Mouse (Mus musculus) left cerebral cortex, adult 2 months (tissue): Measurements from ENCODE around the gene Zdhhc14. TPM values are rescaled to one million over a fixed set of nuclear protein-coding genes. Genes with fewer than 3 reads are reported as not detected.

Experiments used
- DNase-seq, 2 experiments: peaks; one replicate each; pipeline ENCODE4 v3.0.0; 2021 to 2022; ENCODE audit warnings: low spot score in 2 of 2, mixed read lengths in 1 of 2; ENCODE audit errors: extremely low spot score in 1 of 2
- H3K27ac ChIP-seq: fragments of 200-600 bp; 2 replicates; pipeline ENCODE4 v1.8.1; 2022
- H3K4me3 ChIP-seq: fragments of 200-600 bp; 2 replicates; pipeline ENCODE4 v1.8.1; 2022
- CTCF ChIP-seq: fragments of 200-600 bp; IDR thresholded peaks from 2 replicates; pipeline ENCODE4 v1.8.1; 2022; ENCODE audit warnings: antibody characterized with exemption, mild to moderate bottlenecking, moderate library complexity
- intact Hi-C: fragments of 180-260 bp; cut with DNase I; formaldehyde crosslinking; loops from one replicate; pipeline ENCODE4 v1.15.1; 2025
- total RNA-seq, 2 experiments: library from RNA; stranded (reverse); gene quantifications; 2 replicates each; pipeline ENCODE4 v1.2.3; 2021

Gene Zdhhc14
- total RNA-seq, 2 experiments from 2014 or later: 44.9 to 46.8 TPM

- peak; percentile 45 to 46 for DNase-seq
- intact Hi-C loops: loop anchor here (5.0 kb wide), 1 partner anchor 291 kb away; the partner anchor contains the start of gene Tmem242
- no peak overlapping the region for H3K27ac ChIP-seq
- H3K4me3 ChIP-seq: no peak overlapping the region
- peak; percentile 66 for TF ChIP-seq CTCF
Observed at GRCm38 (mm10) chr17:5733400-5733799, 241.0 kb downstream of the Zdhhc14 start.

GRCm38 (mm10) chr17:5741061-5741460 is 248.7 kb downstream of the Zdhhc14 start:
- DNase-seq: no peak
- no peak overlapping the region for H3K27ac ChIP-seq
- no peak for TF ChIP-seq CTCF
- no peak overlapping the region for H3K4me3 ChIP-seq
- intact Hi-C loops: no loop called here

- Histone ChIP-seq H3K27ac (no peak overlapping the region), H3K4me3 (no peak overlapping the region)
- no peak for TF ChIP-seq CTCF
- DNase-seq: no peak
- intact Hi-C loops: no loop called here
Observed at GRCm38 (mm10) chr17:5744016-5744415, 251.7 kb downstream of the Zdhhc14 start.

GRCm38 (mm10) chr17:5746378-5746777 is 254.0 kb downstream of the Zdhhc14 start:
- Histone ChIP-seq H3K27ac (no peak overlapping the region), H3K4me3 (no peak overlapping the region)
- intact Hi-C loops: no loop called here
- no peak for TF ChIP-seq CTCF
- DNase-seq: no peak

GRCm38 (mm10) chr17:5747539-5748500 is 255.5 kb downstream of the Zdhhc14 start:
- TF ChIP-seq CTCF: no peak
- H3K4me3 ChIP-seq: no peak overlapping the region
- intact Hi-C loops: loop anchor here (1.0 to 2.0 kb wide), 2 partner anchors 257 to 308 kb away; partner anchors contain the start of gene Tmem242
- peak overlapping the region; percentile 21; the same call in 1 of the 2 replicates for H3K27ac ChIP-seq
- no peak for DNase-seq

GRCm38 (mm10) chr17:5748501-5748894 is 256.1 kb downstream of the Zdhhc14 start:
- DNase-seq: no peak
- intact Hi-C loops: loop anchor here (1.0 to 2.0 kb wide), 2 partner anchors 258 to 308 kb away; partner anchors contain the start of gene Tmem242
- peak overlapping the region; percentile 21; the same call in 1 of the 2 replicates for H3K27ac ChIP-seq
- peak; percentile 74 for TF ChIP-seq CTCF
- no peak overlapping the region for H3K4me3 ChIP-seq

- no peak for DNase-seq
- Histone ChIP-seq H3K4me3 (no peak overlapping the region), H3K27ac (no peak overlapping the region)
- TF ChIP-seq CTCF: no peak
- intact Hi-C loops: no loop called here
Observed at GRCm38 (mm10) chr17:5750278-5750677, 257.9 kb downstream of the Zdhhc14 start.

GRCm38 (mm10) chr17:5751066-5751465 is 258.7 kb downstream of the Zdhhc14 start:
- no peak for TF ChIP-seq CTCF
- Histone ChIP-seq H3K4me3 (no peak overlapping the region), H3K27ac (no peak overlapping the region)
- no peak for DNase-seq
- intact Hi-C loops: no loop called here

- no peak overlapping the region for H3K4me3 ChIP-seq
- H3K27ac ChIP-seq: no peak overlapping the region
- DNase-seq: no peak
- no peak for TF ChIP-seq CTCF
- intact Hi-C loops: no loop called here
Observed at GRCm38 (mm10) chr17:5752322-5752715, 260.0 kb downstream of the Zdhhc14 start.

- peak; percentile 76 to 87 for DNase-seq
- H3K27ac ChIP-seq: peak overlapping the region; percentile 17; the same call in 1 of the 2 replicates
- H3K4me3 ChIP-seq: peak overlapping the region; percentile 32; the same call in 1 of the 2 replicates
- peak; percentile 98 for TF ChIP-seq CTCF
- intact Hi-C loops: loop anchor here (1.0 kb wide), 2 partner anchors 313 to 324 kb away; partner anchors contain the start of gene Tmem242
Observed at GRCm38 (mm10) chr17:5752716-5753585, 260.6 kb downstream of the Zdhhc14 start.

- intact Hi-C loops: no loop called here
- no peak for TF ChIP-seq CTCF
- Histone ChIP-seq H3K4me3 (no peak overlapping the region), H3K27ac (no peak overlapping the region)
- no peak for DNase-seq
Observed at GRCm38 (mm10) chr17:5755489-5755888, 263.1 kb downstream of the Zdhhc14 start.
